Mouse (Mus musculus): Measurements from ENCODE around the gene Nup155. TPM values are rescaled to one million over a fixed set of nuclear protein-coding genes. Genes with fewer than 3 reads are reported as not detected.

Nup155 gene
- polyA plus RNA-seq, 1 experiment from 2014 or later, result 8.6 TPM

- WGBS, result 91% methylated on average over 6 of the region's 6 CpGs
- peaks cover 29% of the 10 kb centered on the region for H3K36me3 ChIP-seq
- no peaks in the 10 kb centered on the region for H3K27me3 ChIP-seq
- H3K9ac ChIP-seq, result no peak overlapping the region
- no peak overlapping the region for H3K27ac ChIP-seq
- H3K9me3 ChIP-seq (replicated peaks), result no peaks in the 10 kb centered on the region
- no peak overlapping the region for H3K4me3 ChIP-seq
- ATAC-seq (replicated peaks; ENCODE audit: insufficient number of reproducible peaks, insufficient read depth, low FRiP score, low read depth), result no peak
- H3K4me2 ChIP-seq, result no peak overlapping the region
- no peaks in the 10 kb centered on the region for H3K4me1 ChIP-seq (replicated peaks)
Observed at GRCm38 (mm10) chr15:8208362-8208761, 99.3 kb downstream of the Nup155 start.

Other genes starting within 250 kb of the Nup155 start
- 34.0 and 39.3 TPM in 2 replicates for gene Wdr70, start 10.1 kb upstream of the Nup155 start, polyA plus RNA-seq (2015; fragmentation: Nextera tagmentation; extraction: Ambion mirVana)
- 4.2 and 4.8 TPM in 2 replicates for gene Cplane1, start 59.8 kb downstream of the Nup155 start, polyA plus RNA-seq (2015; fragmentation: Nextera tagmentation; extraction: Ambion mirVana)